Mouse (Mus musculus): Measurements from ENCODE around the gene Larp1b. TPM values are rescaled to one million over a fixed set of nuclear protein-coding genes. Genes with fewer than 3 reads are reported as not detected.

Gene Larp1b
- 28.9 TPM for polyA plus RNA-seq (2017; shearing (Covaris generic))

DNA sequence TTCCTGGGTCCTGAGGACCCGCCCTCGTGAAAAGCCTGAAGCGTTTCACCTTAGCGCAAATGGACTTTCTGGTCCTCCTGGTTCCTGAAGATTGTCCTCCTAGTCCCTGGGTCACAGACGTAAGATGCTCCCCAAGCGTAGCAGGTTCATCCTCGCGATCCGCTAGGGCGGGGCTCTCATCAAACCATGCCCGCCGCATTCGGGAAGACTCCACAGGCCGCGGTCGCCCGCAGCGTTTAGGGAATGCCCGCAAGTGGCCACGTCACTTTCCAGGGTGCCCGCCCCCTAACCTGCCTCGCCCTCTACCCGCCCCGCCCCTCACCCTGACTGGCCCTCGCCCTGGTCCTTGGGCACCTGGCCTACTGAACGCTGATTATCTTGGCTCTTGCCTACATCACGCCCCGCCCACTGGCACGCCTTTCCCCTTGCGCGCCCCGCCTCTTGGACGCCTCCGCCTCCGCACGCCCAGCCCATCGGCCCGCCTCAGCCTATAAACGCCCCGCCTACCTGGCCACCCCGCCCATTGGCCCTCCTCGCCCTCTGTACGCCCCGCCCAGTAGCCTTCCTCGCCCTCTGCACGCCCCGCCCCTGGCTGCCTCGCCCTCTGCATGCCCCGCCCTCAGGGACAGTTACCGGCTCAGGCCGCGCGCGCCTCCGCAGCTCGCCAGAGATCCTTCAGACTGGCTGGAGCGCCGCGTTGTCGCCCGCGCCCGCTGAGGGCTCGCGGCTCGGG, at the start of gene Larp1b:
TSS of gene Larp1b (plus strand) at position 659 of the 733 bp plus-strand sequence.

DNA sequence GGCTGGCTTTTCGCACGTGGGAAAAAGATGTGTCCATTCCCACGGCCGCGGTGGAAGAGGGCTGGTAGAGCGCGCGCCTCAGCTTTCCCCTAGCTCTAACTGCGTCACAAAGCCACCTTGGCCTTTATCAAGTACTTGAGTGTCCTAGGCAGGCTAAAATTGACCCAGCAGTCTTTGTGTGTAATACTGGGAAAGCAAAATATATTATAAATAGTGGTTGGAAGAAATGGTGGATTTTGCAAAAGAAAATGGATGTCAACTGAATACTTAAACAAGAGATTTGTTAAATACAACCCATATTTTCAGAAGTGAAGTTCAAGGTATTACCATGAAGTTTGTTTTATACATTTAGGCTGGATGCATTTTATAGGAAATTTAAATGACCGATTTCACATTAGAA, 47.2 kb upstream of the Larp1b start, which contains the start of gene 1700034I23Rik:
TSS of gene 1700034I23Rik (minus strand) at position 101 of the 400 bp plus-strand sequence.

DNA sequence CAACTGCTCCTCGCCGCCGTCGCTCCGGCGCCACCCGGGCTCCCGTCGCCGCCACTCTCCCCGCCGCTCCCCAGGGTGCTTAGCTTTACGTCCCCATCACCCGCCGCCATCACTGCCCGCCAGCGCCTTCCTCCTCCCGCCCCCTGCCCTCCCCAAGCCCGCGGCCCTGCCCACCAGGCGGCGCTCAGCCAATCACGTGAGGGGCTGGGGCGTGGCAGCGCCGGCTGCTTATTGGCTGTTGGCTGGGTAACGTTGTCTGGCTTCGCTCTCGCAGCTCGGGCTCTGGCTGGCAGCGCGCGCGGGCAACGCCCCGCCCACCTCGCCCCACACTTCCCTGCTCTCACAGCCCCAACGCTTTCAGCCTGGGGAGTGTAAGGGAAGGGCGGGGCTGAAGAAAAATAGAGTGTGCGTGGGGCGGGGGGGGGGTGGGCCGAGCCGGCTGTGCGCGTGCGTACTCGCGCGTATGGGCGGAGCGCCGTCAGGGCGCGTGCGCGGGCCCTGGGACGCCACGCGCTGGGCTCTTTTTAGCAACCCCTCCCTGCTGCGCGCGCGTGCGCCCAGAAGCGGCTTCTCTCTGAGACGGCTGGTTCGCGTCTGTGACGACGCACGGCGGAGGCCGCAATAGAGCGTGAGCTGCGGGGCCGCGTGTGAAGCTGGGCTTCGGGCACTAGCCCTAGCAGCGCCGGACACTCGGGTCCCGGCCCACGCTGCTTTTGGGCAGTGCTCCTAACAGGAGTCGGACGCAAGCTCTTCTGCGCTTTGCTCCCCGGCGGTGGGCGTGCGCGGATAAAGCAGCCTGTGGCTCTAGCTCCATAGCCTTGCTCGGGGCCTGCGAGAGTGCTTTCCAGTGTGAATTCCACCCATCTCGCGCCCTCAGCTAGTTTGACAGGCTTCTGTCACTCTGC, 133.5 kb downstream of the Larp1b start, which contains the start of gene Pgrmc2:
TSS of gene Pgrmc2 (minus strand) at position 162 of the 905 bp plus-strand sequence.

Other genes starting within 250 kb of the Larp1b start
- gene Slc25a31, start 241.0 kb upstream of the Larp1b start, polyA plus RNA-seq (2017; shearing (Covaris generic)) = not detected
- gene Hspa4l, start 205.3 kb upstream of the Larp1b start, polyA plus RNA-seq (2017; shearing (Covaris generic)) = 30.3 TPM
- gene Plk4, start 149.8 kb upstream of the Larp1b start, polyA plus RNA-seq (2017; shearing (Covaris generic)) = 21.8 TPM
- gene Mfsd8, start 102.9 kb upstream of the Larp1b start, polyA plus RNA-seq (2017; shearing (Covaris generic)) = 8.7 TPM
- 5.3 TPM for gene Abhd18, start 102.9 kb upstream of the Larp1b start, polyA plus RNA-seq (2017; shearing (Covaris generic))
- gene 1700034I23Rik, start 47.3 kb upstream of the Larp1b start, polyA plus RNA-seq (2017; shearing (Covaris generic)) = 0.16 TPM
- 15.0 TPM for gene Pgrmc2, start 133.2 kb downstream of the Larp1b start, polyA plus RNA-seq (2017; shearing (Covaris generic))

Measured in effector memory CD4-positive, alpha-beta T cell, adult 7 months (primary cell).